Mouse (Mus musculus): ENCODE results near the gene Sorbs1.

Sorbs1 gene

GRCm38 (mm10) chr19:40487561-40487960 is 26.0 kb downstream of the Sorbs1 start:
- no peak for DNase-seq (ENCODE audit: extremely low spot score, low read depth, low spot score)

- no peak for DNase-seq (ENCODE audit: extremely low spot score, low read depth, low spot score)
Observed at GRCm38 (mm10) chr19:40481115-40481514, 32.5 kb downstream of the Sorbs1 start.

GRCm38 (mm10) chr19:40478161-40478575 is 35.4 kb downstream of the Sorbs1 start:
- no peak for DNase-seq (ENCODE audit: extremely low spot score, low read depth, low spot score)

GRCm38 (mm10) chr19:40477445-40477941 is 36.1 kb downstream of the Sorbs1 start:
- DNase-seq (ENCODE audit: extremely low spot score, low read depth, low spot score): no peak

- DNase-seq (ENCODE audit: extremely low spot score, low read depth, low spot score): no peak
Observed at GRCm38 (mm10) chr19:40476491-40476890, 37.1 kb downstream of the Sorbs1 start.

GRCm38 (mm10) chr19:40471526-40472245 is 41.9 kb downstream of the Sorbs1 start:
- DNase-seq (ENCODE audit: extremely low spot score, low read depth, low spot score): no peak

GRCm38 (mm10) chr19:40469792-40470191 is 43.8 kb downstream of the Sorbs1 start:
- DNase-seq (ENCODE audit: extremely low spot score, low read depth, low spot score): no peak

- DNase-seq (ENCODE audit: extremely low spot score, low read depth, low spot score): no peak
Observed at GRCm38 (mm10) chr19:40468308-40468707, 45.3 kb downstream of the Sorbs1 start.

GRCm38 (mm10) chr19:40467810-40468209 is 45.8 kb downstream of the Sorbs1 start:
- no peak for DNase-seq (ENCODE audit: extremely low spot score, low read depth, low spot score)

GRCm38 (mm10) chr19:40465339-40465738 is 48.2 kb downstream of the Sorbs1 start:
- DNase-seq (ENCODE audit: extremely low spot score, low read depth, low spot score): no peak

GRCm38 (mm10) chr19:40464408-40464807 is 49.2 kb downstream of the Sorbs1 start:
- DNase-seq (ENCODE audit: extremely low spot score, low read depth, low spot score): no peak

GRCm38 (mm10) chr19:40462892-40463291 is 50.7 kb downstream of the Sorbs1 start:
- no peak for DNase-seq (ENCODE audit: extremely low spot score, low read depth, low spot score)

GRCm38 (mm10) chr19:40462481-40462880 is 51.1 kb downstream of the Sorbs1 start:
- DNase-seq (ENCODE audit: extremely low spot score, low read depth, low spot score): no peak

GRCm38 (mm10) chr19:40461662-40462061 is 51.9 kb downstream of the Sorbs1 start:
- DNase-seq (ENCODE audit: extremely low spot score, low read depth, low spot score): no peak

- DNase-seq (ENCODE audit: extremely low spot score, low read depth, low spot score): no peak
Observed at GRCm38 (mm10) chr19:40460854-40461490, 52.6 kb downstream of the Sorbs1 start.

GRCm38 (mm10) chr19:40459338-40459737 is 54.2 kb downstream of the Sorbs1 start:
- DNase-seq (ENCODE audit: extremely low spot score, low read depth, low spot score): no peak

GRCm38 (mm10) chr19:40458806-40459205 is 54.8 kb downstream of the Sorbs1 start:
- DNase-seq (ENCODE audit: extremely low spot score, low read depth, low spot score): no peak

- no peak for DNase-seq (ENCODE audit: extremely low spot score, low read depth, low spot score)
Observed at GRCm38 (mm10) chr19:40455248-40455647, 58.3 kb downstream of the Sorbs1 start.

GRCm38 (mm10) chr19:40454096-40454495 is 59.5 kb downstream of the Sorbs1 start:
- DNase-seq (ENCODE audit: extremely low spot score, low read depth, low spot score): no peak

GRCm38 (mm10) chr19:40452201-40452600 is 61.4 kb downstream of the Sorbs1 start:
- DNase-seq (ENCODE audit: extremely low spot score, low read depth, low spot score): no peak

- no peak for DNase-seq (ENCODE audit: extremely low spot score, low read depth, low spot score)
Observed at GRCm38 (mm10) chr19:40451307-40451706, 62.3 kb downstream of the Sorbs1 start.

- no peak for DNase-seq (ENCODE audit: extremely low spot score, low read depth, low spot score)
Observed at GRCm38 (mm10) chr19:40446525-40446924, 67.1 kb downstream of the Sorbs1 start.
